Mouse (Mus musculus): ENCODE measurements around the gene Usp50. TPM values are rescaled to one million over a fixed set of nuclear protein-coding genes. Genes with fewer than 3 reads are reported as not detected.

The Usp50 gene
- polyA plus RNA-seq, 1 experiment: 0.32 TPM

- Histone ChIP-seq H3K4me1 (replicated peaks; ENCODE audit: control insufficient read depth, insufficient read depth, low read length) (no peaks in the 10 kb centered on the region; the same call in 1 of the 2 replicates), H3K4me3 (ENCODE audit: control insufficient read depth, insufficient read depth, low read length) (no peak overlapping the region), H3K27me3 (ENCODE audit: control insufficient read depth, insufficient read depth, low read length) (no peaks in the 10 kb centered on the region), H3K36me3 (ENCODE audit: control insufficient read depth, insufficient read depth, low read length) (no peaks in the 10 kb centered on the region), H3K27ac (ENCODE audit: control insufficient read depth, insufficient read depth, low read length) (no peak overlapping the region)
- peak; percentile 22 for DNase-seq
- TF ChIP-seq CTCF (IDR thresholded peaks at IDR 0.05; ENCODE audit: borderline replicate concordance, control insufficient read depth, extremely low read depth, insufficient read depth, low read length, poor library complexity) (no peak), POLR2A (IDR thresholded peaks at IDR 0.05; ENCODE audit: control insufficient read depth, extremely low read depth, insufficient read depth, low read length, poor library complexity) (no peak)
- WGBS: 30% methylated on average over 4 of the region's 4 CpGs
These were observed 119.8 kb downstream of the Usp50 start for GRCm38 (mm10) chr2:126663481-126663880.

Other genes starting within 250 kb of the Usp50 start
- gene Slc27a2, start 231.1 kb downstream of the Usp50 start, polyA plus RNA-seq (2012; rRNA removed): 2.4 and 5.2 TPM in 2 replicates
- 18.1 and 19.1 TPM in 2 replicates for gene Hdc, start 164.2 kb downstream of the Usp50 start, polyA plus RNA-seq (2012; rRNA removed)
- gene Gabpb1, start 107.1 kb downstream of the Usp50 start, polyA plus RNA-seq (2012; rRNA removed): 26.2 and 32.1 TPM in 2 replicates
- 15.0 and 16.2 TPM in 2 replicates for gene Usp8, start 76.1 kb downstream of the Usp50 start, polyA plus RNA-seq (2012; rRNA removed)
- 10.3 and 11.6 TPM in 2 replicates for gene Trpm7, start 92.8 kb upstream of the Usp50 start, polyA plus RNA-seq (2012; rRNA removed)
- gene Sppl2a, start 149.8 kb upstream of the Usp50 start, polyA plus RNA-seq (2012; rRNA removed): 23.4 and 24.3 TPM in 2 replicates
- gene Ap4e1, start 225.2 kb upstream of the Usp50 start, polyA plus RNA-seq (2012; rRNA removed): 5.9 and 6.8 TPM in 2 replicates

Measured in thymus, adult 2 months (tissue).